In genomic region chr6:99337575-99337974, GRCm38 (mm10) we compare ENCODE assay signal across 11 mouse cellular contexts.
DNase-seq lines count a peak whose midpoint lies in the region; ATAC-seq lines count a peak whose summit lies in the region.
"Had no signal": no experiment of that assay in that cellular context is flagged by ENCODE, and none has a peak within 500 bp of the region (broad histone marks: within the 10 kb centered on the region; RNA-seq: fewer than 3 reads in every experiment).

No protein-coding gene starts in this region.

- H3K36me3 ChIP-seq in kidney, embryonic 14.5 days (ENCODE audit: control insufficient read depth, insufficient read depth, low read length): no peaks in the 10 kb centered on the region
- H3K36me3 ChIP-seq in midbrain, embryonic 13.5 days: no peaks in the 10 kb centered on the region
- H3K36me3 ChIP-seq: G1E had no signal

- no peak for ATAC-seq in kidney, embryonic 14.5 days (ENCODE audit: low FRiP score, low TSS enrichment)
- no peak for ATAC-seq in midbrain, embryonic 13.5 days
- ATAC-seq in monocyte, adult 5-6 weeks (replicated peaks; ENCODE audit: insufficient number of reproducible peaks, low FRiP score, low TSS enrichment, poor library complexity, severe bottlenecking): no peak

- no peaks in the 10 kb centered on the region; the same call in 1 of the 2 replicates for H3K27me3 ChIP-seq in kidney, embryonic 14.5 days (ENCODE audit: control insufficient read depth, insufficient read depth, low read length)
- H3K27me3 ChIP-seq in midbrain, embryonic 13.5 days: no peaks in the 10 kb centered on the region

- no peak overlapping the region for H3K9ac ChIP-seq in kidney, embryonic 14.5 days (ENCODE audit: low read depth, low read length)
- no peak overlapping the region for H3K9ac ChIP-seq in midbrain, embryonic 13.5 days (replicated peaks)

- 0 out of 2 replicates have a peak overlapping the region, but pooled peaks have one; percentile 6 for H3K27ac ChIP-seq in kidney, embryonic 14.5 days (ENCODE audit: low read depth, low read length)
- peak overlapping the region; percentile 38; the same call in 1 of the 2 replicates for H3K27ac ChIP-seq in brown adipose tissue, adult 24 weeks (replicated peaks; ENCODE audit: low read depth, low read length)
- no peak overlapping the region for H3K27ac ChIP-seq in midbrain, embryonic 13.5 days

- 16% methylated on average over 6 of the region's 6 CpGs for WGBS in kidney, embryonic 14.5 days
- WGBS in midbrain, embryonic 13.5 days: 77% methylated on average over 6 of the region's 6 CpGs

- H3K4me1 ChIP-seq in kidney, embryonic 14.5 days (ENCODE audit: control insufficient read depth, insufficient read depth, low read length): peaks cover 9% of the 10 kb centered on the region
- peaks cover 18% of the 10 kb centered on the region for H3K4me1 ChIP-seq in brown adipose tissue, adult 24 weeks (ENCODE audit: control insufficient read depth, insufficient read depth, insufficient read length, low read length)
- H3K4me1 ChIP-seq in midbrain, embryonic 13.5 days (replicated peaks): peaks cover 15% of the 10 kb centered on the region; the same call in 1 of the 2 replicates

- no peak for DNase-seq in kidney, adult 9 months
- DNase-seq in 416B (ENCODE audit: low read depth): peak; percentile 81
- peak; percentile 27 to 46 for DNase-seq in kidney, postnatal 4 days
- no peak for DNase-seq in cerebellum, adult 9-11 months
- DNase-seq: adrenal gland, postnatal 10 days; gastrocnemius, postnatal 36 days had no signal

- no peak overlapping the region for H3K4me2 ChIP-seq in kidney, embryonic 14.5 days (replicated peaks; ENCODE audit: low read depth, low read length)
- no peak overlapping the region for H3K4me2 ChIP-seq in midbrain, embryonic 13.5 days (replicated peaks)

- no peak overlapping the region for H3K4me3 ChIP-seq in kidney, embryonic 14.5 days (ENCODE audit: low read length)
- H3K4me3 ChIP-seq in brown adipose tissue, adult 24 weeks (ENCODE audit: insufficient read depth, low read depth, low read length): no peak overlapping the region
- no peak overlapping the region for H3K4me3 ChIP-seq in midbrain, embryonic 13.5 days (replicated peaks)

- H3K9me3 ChIP-seq in kidney, embryonic 14.5 days (ENCODE audit: control insufficient read depth, low read length): no peaks in the 10 kb centered on the region
- H3K9me3 ChIP-seq in midbrain, embryonic 13.5 days: no peaks in the 10 kb centered on the region
- H3K9me3 ChIP-seq: G1E had no signal

Comparison
In these comparisons a context has a peak if more than half of its experiments do, and no peak if none do; other contexts are left out.
1. DNase-seq: peak in 416B (single experiment) and kidney, postnatal 4 days (2 of 2); none in kidney, adult 9 months (single experiment) and cerebellum, adult 9-11 months (single experiment).